Mouse (Mus musculus) gastrocnemius, postnatal 4 days (tissue): ENCODE results near the gene Iqcf6. TPM values are rescaled to one million over a fixed set of nuclear protein-coding genes. Genes with fewer than 3 reads are reported as not detected.
"Not testable (repeated sequence)": the region's sequence is repeated elsewhere in the genome, so short reads cannot be mapped to it uniquely, and the experiment has no call there.

Experiments
- DNase-seq, 2 experiments: peaks; one replicate each; pipeline ENCODE4 v3.0.0; 2021 to 2022; ENCODE audit warnings: low spot score in 2 of 2, mixed read lengths in 2 of 2
- long read RNA-seq, 2 experiments: library from polyadenylated mRNA; stranded (forward); transcript quantifications; one replicate each; pipeline ENCODE4 v2.0.0; 2021
- total RNA-seq, 2 experiments: library from RNA; stranded (reverse); gene quantifications; 2 replicates each; pipeline ENCODE4 v1.2.3; 2021

Iqcf6 gene
- not detected for total RNA-seq
- long read RNA-seq, experiment 1 = 0 reads
- long read RNA-seq, experiment 2 = 0 reads

DNA sequence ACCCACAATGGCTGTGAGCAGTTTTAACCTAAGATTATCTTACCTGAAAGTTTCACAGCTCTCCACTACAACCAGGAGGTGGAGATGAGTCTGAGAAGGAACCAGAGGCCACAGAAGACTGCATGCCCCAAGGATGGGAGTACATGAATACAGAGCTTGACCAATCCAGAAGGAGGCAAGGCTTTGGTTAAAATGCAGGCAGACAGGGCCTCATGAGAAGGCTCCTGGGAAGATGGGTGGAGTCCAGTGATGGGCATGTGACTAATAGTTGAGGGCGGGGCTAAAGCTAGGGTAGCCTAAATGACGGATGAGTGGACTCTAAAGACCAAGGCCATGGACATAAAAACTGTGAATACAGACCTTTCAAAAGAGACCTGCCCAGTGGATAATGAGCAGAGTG, at the start of gene Iqcf6:
Iqcf6 (plus strand) TSS at position 301 of the 400 bp plus-strand sequence.
- no peak for DNase-seq

DNA sequence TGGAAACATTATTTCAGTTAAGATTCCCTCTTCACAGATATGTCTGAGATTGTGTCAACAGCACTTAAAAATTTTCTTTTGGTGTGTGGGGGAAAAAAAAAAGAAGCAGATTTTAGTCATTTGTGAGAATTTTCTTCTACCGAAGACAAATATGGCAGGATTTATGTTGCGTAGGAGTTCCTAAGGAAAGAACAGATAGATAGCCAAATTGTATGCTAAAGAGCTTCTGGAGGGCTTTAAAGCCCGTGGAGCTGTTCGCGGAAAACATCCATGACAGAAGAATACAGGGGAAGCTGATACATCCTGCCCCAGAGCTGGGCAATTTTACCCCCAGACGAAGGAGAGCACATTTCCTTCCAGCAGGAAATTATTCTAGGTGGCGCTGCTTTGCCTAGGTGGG, 46.4 kb upstream of the Iqcf6 start:
- DNase-seq = no peak

DNA sequence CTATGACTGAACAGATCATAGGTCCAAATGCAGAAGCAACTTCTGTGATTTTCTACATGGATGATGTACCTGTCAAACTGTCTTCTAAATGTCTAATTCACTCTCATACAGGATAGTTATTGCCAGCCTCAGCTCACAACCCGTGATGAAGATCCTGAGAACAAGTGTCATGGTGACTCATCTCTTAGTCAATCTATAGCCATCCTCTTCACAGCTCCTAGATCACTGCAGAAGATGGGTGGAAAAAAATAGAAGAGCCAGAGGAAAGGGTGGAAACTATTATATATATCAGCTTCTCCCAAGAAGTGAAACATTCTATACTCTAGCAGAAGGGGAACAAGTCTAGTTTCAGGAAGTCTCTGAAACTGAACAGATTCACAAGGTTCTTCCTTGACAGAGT, 43.8 kb upstream of the Iqcf6 start:
- DNase-seq = no peak

DNA sequence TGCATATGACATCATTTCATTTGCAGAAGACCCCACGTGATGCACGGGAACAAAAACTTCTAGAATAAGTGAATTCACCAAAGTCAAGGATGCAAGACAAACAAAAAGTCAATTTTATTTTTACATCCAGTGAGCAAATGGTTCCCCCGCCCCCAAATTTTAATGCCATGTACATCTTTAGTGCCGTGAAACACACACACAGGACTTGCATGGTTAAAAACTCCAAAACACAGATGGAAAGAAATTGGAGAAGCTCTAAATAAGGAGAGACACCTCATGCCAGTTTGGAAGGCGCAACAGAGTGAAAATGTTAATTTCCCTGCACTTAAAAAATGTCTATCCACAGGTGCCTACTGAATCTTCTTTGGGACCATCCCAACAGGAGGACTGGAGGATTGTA, 34.2 kb upstream of the Iqcf6 start:
- no peak for DNase-seq

DNA sequence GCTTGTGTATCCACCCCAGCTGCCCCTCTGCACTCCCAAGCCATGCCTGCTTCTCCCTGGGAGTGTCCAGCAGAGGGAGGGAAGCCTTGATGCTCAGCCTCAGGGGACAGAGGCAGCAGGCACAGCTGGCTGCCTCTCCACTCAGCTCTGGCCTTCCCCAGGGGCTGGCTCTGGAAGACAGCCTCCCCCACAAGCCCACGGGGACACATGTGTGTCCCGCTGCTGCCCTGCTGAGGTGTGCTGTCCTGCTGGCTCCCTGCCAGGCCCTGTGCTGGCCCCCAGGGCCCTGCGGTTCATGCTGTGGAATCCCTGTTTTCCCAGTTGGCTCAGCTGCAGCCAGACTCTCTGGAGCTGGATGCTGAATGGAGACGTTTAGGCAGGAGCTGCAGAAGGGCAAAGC, 31.0 kb upstream of the Iqcf6 start:
- DNase-seq = not testable (repeated sequence)

DNA sequence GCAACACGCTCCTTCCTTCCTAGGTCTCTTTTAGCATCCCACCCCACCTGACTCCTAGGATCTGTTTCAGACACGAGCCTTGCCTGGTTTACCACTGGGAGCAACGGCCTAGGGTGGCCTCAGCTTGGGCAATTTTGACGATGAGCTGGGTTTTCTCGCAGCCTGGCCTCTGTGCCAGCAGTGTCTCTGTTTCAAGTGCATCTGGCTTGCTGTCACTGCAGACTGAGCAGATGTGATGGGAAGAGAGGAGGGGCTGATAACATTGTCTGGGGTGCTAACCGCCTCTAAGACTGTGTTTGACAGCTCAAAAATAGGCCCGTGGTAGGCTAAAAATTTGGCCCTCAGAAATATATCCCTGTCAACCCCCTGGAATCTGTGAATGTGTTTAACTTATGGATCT, 30.5 kb upstream of the Iqcf6 start:
- no peak for DNase-seq

DNA sequence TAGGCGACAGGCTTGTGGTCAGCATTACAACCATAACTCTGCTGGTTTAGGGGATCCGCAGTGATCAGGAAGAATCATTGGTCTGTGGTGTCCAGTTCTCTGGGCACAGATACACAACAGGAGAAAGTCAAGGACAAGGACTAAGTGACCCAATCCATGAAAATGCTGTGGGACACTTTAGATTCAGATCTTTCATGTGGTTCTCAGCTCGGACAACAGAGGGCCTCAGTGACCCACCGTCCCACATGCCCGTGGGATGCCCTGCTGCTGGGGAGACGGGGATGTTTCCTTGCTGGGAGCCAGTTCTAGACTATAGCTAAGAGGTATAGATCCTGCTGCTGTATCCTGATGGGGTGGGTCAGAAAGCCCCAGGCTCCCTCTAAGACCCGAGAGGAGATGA, 27.9 kb upstream of the Iqcf6 start:
- DNase-seq = no peak

DNA sequence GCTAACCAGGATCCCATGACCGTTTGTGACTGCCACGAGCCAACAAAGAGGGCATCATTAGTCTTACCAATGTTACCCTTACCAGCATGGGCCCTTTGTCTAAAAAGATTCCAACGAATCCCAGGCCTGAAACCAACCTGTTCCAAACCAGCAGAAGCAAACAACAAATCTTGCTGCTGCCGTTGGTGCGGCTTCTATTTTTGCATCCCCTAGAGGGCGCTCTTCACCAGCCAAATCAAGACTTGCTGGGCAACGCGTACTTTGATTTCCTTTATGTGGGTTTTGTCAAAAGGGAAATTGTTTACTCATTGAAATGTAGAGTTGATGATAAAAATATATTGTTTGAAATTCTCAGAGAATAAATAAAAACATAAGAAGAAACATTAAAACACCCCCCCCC, 25.8 kb upstream of the Iqcf6 start:
- DNase-seq = peak in 1 of 2 experiments; percentile 18

DNA sequence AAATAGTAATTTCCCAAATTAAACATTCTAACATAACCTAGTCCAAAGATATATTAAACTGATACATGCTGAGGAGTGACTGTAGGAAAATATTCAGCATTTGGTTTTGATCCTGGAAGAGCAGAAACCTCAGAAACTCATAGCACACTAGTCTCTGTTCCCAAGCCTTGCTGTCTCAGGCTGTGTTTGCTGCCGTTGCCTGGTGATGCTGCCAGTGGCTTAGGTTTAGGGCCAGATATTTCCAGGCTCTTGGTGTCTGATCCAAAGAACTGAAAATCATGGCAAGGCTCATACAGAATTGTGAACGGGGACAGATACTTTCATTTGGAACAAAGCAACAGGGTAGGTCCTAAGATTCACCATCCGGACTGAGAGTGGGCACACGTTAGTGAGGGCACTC, 15.7 kb upstream of the Iqcf6 start:
- no peak for DNase-seq

DNA sequence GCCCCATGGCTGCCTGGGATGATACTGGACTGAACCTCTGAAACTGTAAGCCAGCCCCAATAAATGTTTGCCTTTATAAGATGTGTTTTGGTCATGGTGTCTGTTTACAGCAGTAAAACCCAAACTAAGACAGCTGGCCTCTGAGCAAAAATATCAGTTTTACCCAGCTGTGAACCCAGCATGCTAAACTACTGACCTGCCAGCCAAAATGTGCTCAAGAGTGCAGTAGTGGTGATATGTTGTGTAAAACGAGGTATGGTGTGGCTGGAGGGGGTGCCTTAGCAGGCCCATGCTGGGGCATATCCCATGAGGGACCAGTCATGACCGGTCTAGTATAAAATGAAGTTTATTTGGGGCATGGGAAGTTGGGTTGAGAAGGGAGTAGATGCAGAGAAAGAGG, 12.4 kb upstream of the Iqcf6 start:
- DNase-seq = no peak

DNA sequence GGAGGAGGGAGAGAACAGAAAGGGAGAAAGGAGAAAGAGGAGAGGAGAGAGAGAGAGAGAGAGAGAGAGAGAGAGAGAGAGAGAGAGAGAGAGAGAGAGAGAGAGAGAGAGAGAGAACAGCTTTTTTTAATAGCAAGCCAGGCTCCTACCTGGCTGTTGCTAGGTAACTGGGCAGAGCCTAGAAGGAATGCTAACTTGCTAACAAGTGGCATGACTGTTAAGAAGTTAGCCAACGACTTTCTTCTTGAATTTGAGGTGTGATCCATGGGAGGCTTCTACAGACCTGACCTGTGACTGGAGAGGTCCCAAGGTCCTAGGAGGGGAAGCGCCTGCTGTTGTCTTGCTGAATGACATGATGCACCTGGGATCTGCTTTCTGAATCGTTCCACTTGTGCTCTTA, 11.8 kb upstream of the Iqcf6 start:
- DNase-seq = no peak

DNA sequence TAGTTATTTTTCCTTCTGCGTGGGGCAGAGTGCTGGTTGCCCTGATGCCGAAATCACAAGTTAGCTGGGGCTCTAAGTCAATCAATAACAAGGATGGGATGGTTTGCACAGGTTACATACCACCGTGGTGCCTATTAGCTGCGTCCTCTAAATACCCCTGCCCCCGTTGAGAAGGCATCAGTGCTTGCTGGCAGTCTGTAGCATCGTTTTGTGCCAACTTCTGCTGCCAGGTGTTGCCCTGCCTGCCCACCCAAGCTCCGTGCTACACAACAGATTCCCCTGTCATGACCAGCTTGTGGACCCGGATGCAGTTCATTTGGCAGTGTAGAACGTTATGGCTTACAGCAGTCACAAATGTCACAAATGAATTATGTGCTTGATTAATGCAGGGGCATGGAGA, 10.1 kb upstream of the Iqcf6 start:
- DNase-seq = no peak

DNA sequence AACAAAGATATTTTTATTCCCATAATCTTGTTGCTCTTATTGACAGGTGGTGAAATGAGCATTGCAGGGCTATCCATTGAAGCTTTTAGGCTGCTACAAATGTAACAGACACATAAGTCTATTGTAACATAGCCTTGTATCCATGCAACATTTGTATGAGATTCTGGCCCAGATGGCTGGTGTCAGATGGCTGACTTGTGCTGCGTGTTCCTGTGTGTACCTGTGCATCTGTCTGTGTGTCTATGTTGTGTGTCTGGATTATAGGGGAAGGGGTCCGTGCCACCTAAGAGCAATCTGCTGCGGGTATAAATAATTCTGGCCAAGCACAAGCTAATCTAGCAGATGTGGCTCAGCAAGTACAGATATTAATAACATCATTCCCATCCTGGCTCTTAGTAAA, 8.9 kb upstream of the Iqcf6 start:
- DNase-seq = no peak

DNA sequence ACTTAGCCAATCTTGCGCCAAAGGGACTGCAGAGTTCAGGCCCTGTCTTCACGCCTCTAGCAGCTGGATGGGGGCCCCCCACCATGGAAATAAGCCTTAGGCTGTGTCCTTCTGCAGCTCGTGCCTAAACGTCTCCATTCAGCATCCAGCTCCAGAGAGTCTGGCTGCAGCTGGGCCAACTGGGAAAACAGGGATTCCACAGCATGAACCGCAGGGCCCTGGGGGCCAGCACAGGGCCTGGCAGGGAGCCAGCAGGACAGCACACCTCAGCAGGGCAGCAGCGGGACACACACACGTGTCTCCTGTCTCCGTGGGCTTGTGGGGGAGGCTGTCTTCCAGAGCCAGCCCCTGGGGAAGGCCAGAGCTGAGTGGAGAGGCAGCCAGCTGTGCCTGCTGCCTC, 1.4 kb downstream of the Iqcf6 start:
- not testable (repeated sequence) for DNase-seq

DNA sequence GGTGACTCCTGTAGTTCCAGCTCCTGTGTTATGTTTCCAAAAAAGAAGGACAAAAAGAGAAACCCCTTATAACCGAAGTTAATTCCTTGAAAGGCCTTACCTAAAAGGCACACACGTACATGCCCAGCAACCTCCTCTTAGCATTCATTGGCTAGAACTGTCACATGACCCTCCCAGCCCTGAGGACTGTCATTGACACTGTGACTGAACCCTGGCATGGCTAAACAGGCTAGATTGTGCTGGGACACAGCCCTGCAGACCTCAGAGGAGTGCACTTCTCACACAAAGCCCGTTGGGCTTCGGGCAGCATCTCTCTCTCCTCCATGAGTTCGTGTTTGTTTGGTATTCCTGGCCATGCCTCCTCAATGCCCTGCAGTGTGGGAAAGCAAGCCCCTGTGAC, 5.8 kb downstream of the Iqcf6 start:
- DNase-seq = no peak

DNA sequence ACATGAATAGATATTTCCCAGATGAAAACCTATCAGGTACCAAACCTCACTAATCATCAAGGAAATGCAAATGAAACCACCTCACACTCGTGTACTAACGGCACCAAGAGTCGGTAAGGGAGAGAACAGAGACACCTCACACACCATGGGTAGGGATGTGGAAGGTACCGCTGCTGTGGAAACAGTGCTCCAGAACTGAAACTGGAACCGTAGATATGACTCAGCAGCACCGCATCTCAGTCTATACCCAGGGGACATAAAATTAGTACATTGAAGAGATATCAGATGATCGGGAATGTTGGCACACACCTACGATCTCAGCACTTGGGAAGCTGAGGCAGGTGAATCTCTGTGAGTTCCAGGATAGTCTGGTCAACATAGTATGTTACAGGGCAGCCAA, 11.8 kb downstream of the Iqcf6 start:
- no peak for DNase-seq

DNA sequence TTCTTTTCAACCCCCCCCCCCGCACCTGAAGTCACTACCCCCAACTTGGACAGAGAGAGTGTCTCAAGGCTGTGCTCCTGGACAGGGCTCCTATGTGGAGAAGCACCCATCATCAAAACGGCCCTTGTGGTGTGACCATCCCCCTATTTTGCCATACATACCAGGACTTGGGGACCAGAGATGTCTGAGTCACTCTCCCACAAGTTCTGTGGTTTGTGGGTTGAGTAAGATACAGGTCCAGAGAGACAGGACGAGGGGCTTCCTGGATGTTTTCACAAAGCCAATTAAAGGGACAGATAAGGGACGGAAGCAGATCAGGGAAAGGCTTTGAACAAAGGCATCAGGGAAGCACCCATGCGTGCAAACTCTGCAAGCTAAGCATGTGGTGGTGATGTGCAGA, 15.0 kb downstream of the Iqcf6 start:
- DNase-seq = no peak

DNA sequence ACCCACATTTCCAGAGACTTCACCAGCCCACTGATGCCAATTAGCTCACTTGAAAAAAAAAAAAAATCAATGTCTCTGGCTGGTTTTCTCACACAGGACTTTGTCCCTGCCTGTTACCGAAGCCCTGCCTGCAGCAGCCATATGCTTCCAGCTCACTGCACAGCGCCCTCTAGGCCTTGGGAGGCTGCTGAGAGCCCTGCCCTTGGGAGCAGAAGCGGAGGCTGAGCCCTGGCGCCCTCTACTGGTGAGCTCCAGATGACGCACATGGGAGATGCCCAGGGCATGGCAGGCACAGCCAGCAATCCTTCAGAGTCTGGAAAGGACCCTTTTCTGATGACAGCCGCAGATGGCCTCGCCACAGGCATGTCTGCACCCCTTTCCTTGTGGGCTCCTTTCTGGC, 16.7 kb downstream of the Iqcf6 start:
- DNase-seq = peak; percentile 53 to 71

DNA sequence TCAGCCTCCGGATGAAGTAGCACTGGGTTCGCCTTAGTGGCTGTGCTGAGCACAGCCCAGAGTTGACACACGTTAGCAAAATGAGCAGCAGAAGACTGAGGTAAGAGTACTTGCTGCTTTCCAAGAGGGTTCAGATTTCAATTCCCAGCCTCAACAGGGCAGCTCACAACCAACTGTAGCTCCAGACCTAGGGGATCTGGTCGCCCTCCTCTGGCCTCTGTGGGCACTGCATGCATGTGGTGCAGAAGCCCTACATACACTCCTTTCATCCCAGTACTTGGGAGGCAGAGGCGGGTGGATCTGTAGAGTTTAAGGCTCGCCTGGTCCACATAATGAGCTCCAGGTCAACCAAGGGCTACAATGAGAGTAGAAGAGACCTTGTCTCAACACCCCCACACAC, 17.4 kb downstream of the Iqcf6 start:
- no peak for DNase-seq

DNA sequence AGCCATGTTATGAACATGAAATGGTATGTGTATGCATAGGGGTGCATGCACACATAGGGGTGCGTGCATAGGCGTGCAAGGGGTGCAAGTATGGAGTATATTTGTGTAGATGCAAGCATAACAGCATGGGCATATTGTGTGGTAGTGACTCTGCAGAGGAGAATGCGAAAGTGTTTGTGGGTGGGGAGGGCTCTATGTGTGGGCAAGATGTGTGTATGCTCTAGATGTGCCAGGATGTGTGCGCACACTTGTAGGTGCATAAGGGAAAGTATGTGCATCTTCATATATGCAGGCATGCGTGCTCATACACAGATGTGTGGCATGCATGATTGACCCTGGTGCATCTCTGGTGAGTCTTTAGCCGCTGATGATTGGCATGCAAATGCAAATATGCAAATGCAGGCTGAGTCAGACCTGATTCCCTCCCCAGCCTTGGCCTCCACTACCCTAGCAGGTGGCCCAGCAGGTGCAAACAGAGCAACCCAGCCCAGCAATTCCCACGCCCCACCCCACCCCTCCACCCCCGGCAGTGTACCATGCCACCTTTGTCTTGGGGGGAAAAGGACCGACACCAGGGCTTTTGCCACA, 19.4 kb downstream of the Iqcf6 start:
- DNase-seq = no peak

DNA sequence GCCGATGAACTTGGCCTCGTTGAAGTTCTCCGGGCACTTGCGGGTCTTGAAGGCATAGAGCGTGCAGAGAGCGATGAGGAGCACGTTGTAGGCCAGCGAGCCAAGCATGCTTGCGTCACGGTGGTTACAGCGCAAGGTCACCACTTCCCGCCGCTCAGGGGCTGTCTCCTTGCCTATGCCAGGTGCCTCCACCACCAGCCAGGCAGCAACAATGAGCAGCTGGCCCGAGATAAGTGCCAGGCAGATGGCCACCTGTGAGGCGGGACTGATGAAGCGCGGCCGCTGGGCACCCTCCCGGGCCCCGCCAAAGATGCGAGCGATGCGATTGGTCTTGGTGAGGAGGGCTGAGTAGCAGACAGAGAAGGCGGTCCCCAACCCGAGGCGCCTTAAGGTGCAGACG, 20.8 kb downstream of the Iqcf6 start:
- no peak for DNase-seq

DNA sequence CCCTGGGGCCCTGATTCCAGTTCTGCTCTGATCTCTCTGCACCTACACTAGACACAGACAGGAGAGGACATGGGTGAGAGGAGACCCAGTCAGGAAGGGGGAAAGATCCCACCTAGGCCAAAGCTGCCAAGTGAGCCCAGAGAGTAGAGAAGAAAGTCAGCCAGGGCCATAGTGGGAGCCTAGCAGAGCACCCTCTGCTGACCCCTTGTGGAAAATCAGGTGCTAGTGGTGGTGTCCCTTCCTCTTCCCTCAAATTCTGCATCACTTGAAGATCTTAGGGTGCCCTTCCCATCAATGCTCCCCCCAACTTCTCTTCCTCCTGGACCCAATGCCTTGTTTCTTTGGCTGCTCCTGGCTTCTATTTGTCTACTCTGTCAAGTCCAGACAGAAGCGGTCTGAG, 26.3 kb downstream of the Iqcf6 start:
- no peak for DNase-seq

DNA sequence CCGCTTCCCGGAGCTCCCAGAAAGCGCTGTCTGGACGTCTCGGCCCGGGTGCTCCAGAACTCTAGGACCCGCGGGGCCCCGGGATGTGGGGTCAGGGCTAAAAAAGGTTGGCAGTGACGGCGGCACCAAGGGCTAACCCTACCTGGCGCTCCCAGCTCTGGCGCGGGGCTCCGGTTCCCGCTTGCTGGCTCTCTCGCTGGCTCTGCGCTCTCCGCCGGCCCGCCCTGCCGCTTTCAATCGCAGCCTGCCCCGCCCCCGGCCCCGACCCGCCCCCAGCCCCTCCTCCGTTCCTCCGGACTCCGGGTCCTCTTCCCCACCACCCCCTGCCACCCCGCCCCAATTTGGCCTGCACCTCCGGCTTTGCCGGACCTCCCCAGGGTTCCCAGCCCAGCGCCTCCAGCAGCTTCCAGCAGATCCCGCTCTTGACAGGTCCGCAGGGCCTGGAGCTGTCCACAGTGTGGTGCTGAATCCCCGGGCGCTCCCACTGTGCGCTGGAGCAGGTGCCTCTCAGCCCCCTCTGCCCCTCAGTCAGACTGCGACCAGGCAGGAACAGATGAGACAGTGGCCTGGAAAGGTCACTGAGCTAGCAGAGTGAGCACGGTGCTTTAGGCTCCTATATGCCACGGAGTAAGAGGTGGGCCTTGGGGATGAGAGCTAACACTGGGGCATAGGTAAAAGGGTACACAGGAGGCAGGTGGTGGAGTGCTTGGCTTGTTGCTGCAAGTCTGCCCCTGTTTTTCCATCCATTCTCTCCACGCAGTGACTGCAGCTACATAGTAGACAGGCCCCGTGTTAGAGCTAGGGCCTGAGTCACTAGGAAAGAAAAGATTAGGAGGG, 29.7 kb downstream of the Iqcf6 start, which contains the start of gene Grm2:
Grm2 (minus strand) TSS at position 199 of the 837 bp plus-strand sequence.
- DNase-seq = peak; percentile 56 to 75
